Mouse (Mus musculus) forebrain, postnatal 0 days (tissue): ENCODE results near the gene Hps1. TPM values are rescaled to one million over a fixed set of nuclear protein-coding genes. Genes with fewer than 3 reads are reported as not detected.

ENCODE experiments used
- ATAC-seq: fragments of 200-750 bp; cut with Nextera tagmentation; 2 replicates; pipeline ENCODE4 v1.8.0; 2017; ENCODE audit warnings: mild to moderate bottlenecking, moderate library complexity
- DNase-seq: peaks from one replicate; pipeline ENCODE4 v3.0.0-alpha.2; 2015
- H3K27ac ChIP-seq: fragments of 300-500 bp; sonication (generic); 2 replicates; pipeline ENCODE4 v1.5.1; 2014; ENCODE audit warnings: low read depth, mild to moderate bottlenecking, antibody characterized with exemption, low read length, moderate library complexity, mixed read lengths
- H3K27me3 ChIP-seq: fragments of 300-500 bp; sonication (generic); 2 replicates; pipeline ENCODE4 v1.6.1; 2014; ENCODE audit warnings: mild to moderate bottlenecking, low read length, mixed read lengths; ENCODE audit not compliant: insufficient read depth
- H3K36me3 ChIP-seq: fragments of 300-500 bp; sonication (generic); 2 replicates; pipeline ENCODE4 v1.6.1; 2014; ENCODE audit warnings: mild to moderate bottlenecking, moderate library complexity; ENCODE audit not compliant: insufficient read depth
- H3K4me1 ChIP-seq: fragments of 300-500 bp; sonication (generic); 2 replicates; pipeline ENCODE4 v1.6.1; 2014; ENCODE audit warnings: antibody characterized with exemption; ENCODE audit not compliant: insufficient read depth
- H3K4me2 ChIP-seq: fragments of 300-500 bp; sonication (generic); 2 replicates; pipeline ENCODE4 v1.6.1; 2014; ENCODE audit warnings: low read depth, mild to moderate bottlenecking, moderate library complexity
- H3K4me3 ChIP-seq: fragments of 300-500 bp; sonication (generic); 2 replicates; pipeline ENCODE4 v1.5.1; 2014; ENCODE audit warnings: low read depth, low read length, mixed read lengths
- H3K9ac ChIP-seq: fragments of 300-500 bp; sonication (generic); 2 replicates; pipeline ENCODE4 v1.6.1; 2014; ENCODE audit warnings: mild to moderate bottlenecking
- H3K9me3 ChIP-seq: fragments of 300-500 bp; sonication (generic); 2 replicates; pipeline ENCODE4 v1.6.1; 2016; ENCODE audit warnings: low read length
- CTCF ChIP-seq: sonication (generic); IDR thresholded peaks from 2 replicates; pipeline ENCODE4 v1.5.1; 2016; ENCODE audit warnings: antibody characterized with exemption, control low read depth, low read depth
- WGBS: fragments of 180-500 bp; shearing (Covaris S2); extraction: QIAGEN DNeasy Blood & Tissue Kit; methylation state at CpG from one replicate; pipeline ENCODE4 v1.1.7; 2014; 5-methylcytosine and 5-hydroxymethylcytosine counted together
- polyA plus RNA-seq: library from polyadenylated mRNA; unstranded; fragments of >200 nt; fragmentation: Nextera tagmentation; extraction: Ambion mirVana; gene quantifications from 2 replicates; pipeline ENCODE4 v1.2.1, GENCODE M21; 2015
- total RNA-seq: library from RNA; depleted of rRNA; stranded (reverse); fragments of >200 nt; gene quantifications from 2 replicates; pipeline ENCODE4 v1.2.3, GENCODE M21; 2014

The Hps1 gene
- total and polyA plus RNA-seq, 2 experiments from 2014 or later, result 14.3 to 25.2 TPM

DNA sequence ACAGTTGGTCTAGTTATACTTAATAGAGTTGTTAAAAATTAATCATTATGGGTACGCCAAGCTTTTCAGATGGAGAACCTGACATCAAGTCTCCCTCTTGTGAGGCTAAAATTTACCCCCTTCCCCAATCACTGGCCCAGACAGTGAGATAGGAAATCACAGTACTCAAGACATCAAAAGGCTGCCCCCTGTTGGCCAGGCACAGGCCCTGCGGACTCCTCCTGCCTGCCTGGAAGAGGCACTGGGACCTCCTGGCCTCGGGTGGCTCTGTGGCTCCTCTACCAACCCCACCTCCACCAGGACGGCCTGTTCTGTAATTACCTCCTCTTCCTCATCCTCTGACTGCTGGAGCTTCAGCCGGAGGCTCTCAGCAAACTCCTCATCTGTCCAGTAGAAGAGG is 2.0 kb downstream of the Hps1 start:
- no peak for DNase-seq
- Histone ChIP-seq H3K9me3 (no peaks in the 10 kb centered on the region), H3K36me3 (no peaks in the 10 kb centered on the region), H3K27me3 (no peaks in the 10 kb centered on the region), H3K9ac (no peak overlapping the region), H3K4me2 (no peak overlapping the region), H3K27ac (no peak overlapping the region), H3K4me3 (no peak overlapping the region), H3K4me1 (peaks cover 3% of the 10 kb centered on the region; the same call in 1 of the 2 replicates)
- TF ChIP-seq CTCF, result 0 out of 2 replicates have a peak, but pooled peaks have one; percentile 26
- no peak for ATAC-seq
- WGBS, result 83% methylated on average over 5 of the region's 5 CpGs

DNA sequence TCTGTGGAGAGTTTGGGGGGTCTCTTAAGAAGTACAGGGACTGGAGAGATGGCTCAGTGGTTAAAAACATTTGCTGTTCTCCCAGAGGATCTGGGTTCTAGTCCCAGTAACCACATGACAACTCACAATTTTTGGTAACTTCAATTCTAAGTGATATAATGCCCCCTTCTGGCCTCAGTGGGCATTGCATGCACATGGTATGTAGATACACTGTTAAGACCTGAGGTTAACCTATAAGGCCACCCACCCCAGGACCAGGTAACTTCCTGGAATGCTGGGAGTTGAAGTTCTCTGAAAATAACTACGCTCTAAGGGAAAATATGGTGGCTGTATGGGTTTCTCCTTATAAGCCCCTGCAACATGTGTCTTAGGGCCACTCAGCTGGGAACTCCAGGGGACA is 3.0 kb downstream of the Hps1 start:
- Histone ChIP-seq H3K9ac (no peak overlapping the region), H3K27ac (no peak overlapping the region)
- no peak for ATAC-seq

GRCm38 (mm10) chr19:42770141-42770872 is 9.5 kb downstream of the Hps1 start:
- Histone ChIP-seq H3K4me1 (no peaks in the 10 kb centered on the region), H3K27ac (no peak overlapping the region), H3K9me3 (no peaks in the 10 kb centered on the region), H3K27me3 (no peaks in the 10 kb centered on the region), H3K9ac (no peak overlapping the region), H3K4me2 (no peak overlapping the region), H3K36me3 (peaks cover 14% of the 10 kb centered on the region; the same call in 1 of the 2 replicates), H3K4me3 (no peak overlapping the region)
- no peak for TF ChIP-seq CTCF
- ATAC-seq (no peak), DNase-seq (no peak)
- 84% methylated on average over 23 of the region's 23 CpGs for WGBS

More for the DNA sequence above, 3.0 kb downstream of the Hps1 start:
- Histone ChIP-seq H3K9me3 (no peaks in the 10 kb centered on the region), H3K4me2 (no peak overlapping the region), H3K4me3 (no peak overlapping the region), H3K36me3 (no peaks in the 10 kb centered on the region), H3K4me1 (peaks cover 3% of the 10 kb centered on the region; the same call in 1 of the 2 replicates), H3K27me3 (no peaks in the 10 kb centered on the region)
- WGBS, result 95% methylated on average over 1 of the region's 1 CpGs
- peak; percentile 37; the same call in 1 of the 2 replicates for TF ChIP-seq CTCF
- no peak for DNase-seq

DNA sequence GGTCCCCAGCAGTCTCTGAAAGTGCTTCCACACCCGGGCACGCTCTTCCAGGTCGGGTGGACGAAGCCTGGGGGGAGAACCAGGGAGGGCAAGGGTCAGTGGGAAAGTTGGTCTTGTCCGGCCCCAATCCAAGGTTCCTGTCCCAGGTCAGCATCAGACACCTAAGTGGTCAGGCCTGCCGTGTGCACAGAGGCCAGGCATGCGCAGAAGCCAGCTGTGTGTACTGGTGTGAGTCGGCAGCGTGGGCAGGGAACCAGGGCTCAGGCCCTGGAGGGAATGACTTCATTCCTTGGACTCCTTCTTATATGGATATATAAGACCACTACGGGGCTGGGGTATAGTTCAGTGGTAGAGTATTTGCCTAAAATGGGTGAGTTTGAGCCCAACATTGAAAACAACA is 10.1 kb downstream of the Hps1 start:
- Histone ChIP-seq H3K4me2 (no peak overlapping the region), H3K4me1 (no peaks in the 10 kb centered on the region), H3K9ac (no peak overlapping the region), H3K27me3 (no peaks in the 10 kb centered on the region), H3K36me3 (peaks cover 14% of the 10 kb centered on the region; the same call in 1 of the 2 replicates), H3K9me3 (no peaks in the 10 kb centered on the region), H3K4me3 (no peak overlapping the region), H3K27ac (no peak overlapping the region)
- no peak for DNase-seq
- ATAC-seq, result no peak
- no peak for TF ChIP-seq CTCF
- 93% methylated on average over 10 of the region's 10 CpGs for WGBS

DNA sequence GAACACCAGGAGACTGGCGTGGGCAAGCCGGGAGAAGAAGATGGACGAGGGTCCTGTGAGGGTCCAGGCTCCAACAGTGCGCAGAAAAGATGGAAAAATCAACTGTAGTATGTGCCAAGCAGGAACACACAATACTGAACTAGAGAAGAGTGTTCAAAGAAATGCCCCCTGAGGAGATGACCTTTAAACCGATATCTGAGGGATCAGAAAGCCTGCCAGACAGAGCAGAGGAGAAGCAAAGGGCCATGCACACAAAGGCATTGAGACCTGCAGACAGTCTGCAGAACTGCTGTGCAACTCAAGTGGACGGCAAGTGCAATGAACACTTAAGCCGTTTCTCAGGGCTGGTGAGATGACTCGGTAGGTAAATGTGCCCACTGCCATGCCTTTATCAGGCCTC is 12.4 kb downstream of the Hps1 start:
- TF ChIP-seq CTCF, result no peak
- H3K27ac ChIP-seq, result no peak overlapping the region
- H3K4me1 ChIP-seq, result no peaks in the 10 kb centered on the region
- peaks cover 14% of the 10 kb centered on the region; the same call in 1 of the 2 replicates for H3K36me3 ChIP-seq
- H3K9me3 ChIP-seq, result no peaks in the 10 kb centered on the region
- DNase-seq (no peak), ATAC-seq (no peak)
- H3K27me3 ChIP-seq, result no peaks in the 10 kb centered on the region
- WGBS, result 66% methylated on average over 8 of the region's 8 CpGs
- no peak overlapping the region for H3K4me2 ChIP-seq
- no peak overlapping the region for H3K9ac ChIP-seq
- no peak overlapping the region for H3K4me3 ChIP-seq

- WGBS, result 70% methylated on average over 10 of the region's 10 CpGs
- H3K9me3 ChIP-seq, result no peaks in the 10 kb centered on the region
- no peak for TF ChIP-seq CTCF
- peaks cover 10% of the 10 kb centered on the region for H3K36me3 ChIP-seq
- no peak overlapping the region for H3K4me3 ChIP-seq
- no peak overlapping the region for H3K9ac ChIP-seq
- H3K27ac ChIP-seq, result no peak overlapping the region
- H3K27me3 ChIP-seq, result no peaks in the 10 kb centered on the region
- no peaks in the 10 kb centered on the region for H3K4me1 ChIP-seq
- no peak overlapping the region for H3K4me2 ChIP-seq
- no peak for ATAC-seq
- DNase-seq, result no peak
Observed at GRCm38 (mm10) chr19:42764398-42764797, 15.4 kb downstream of the Hps1 start.

- no peak overlapping the region for H3K4me3 ChIP-seq
- H3K4me2 ChIP-seq, result no peak overlapping the region
- ATAC-seq (no peak), DNase-seq (no peak)
- no peaks in the 10 kb centered on the region for H3K9me3 ChIP-seq
- H3K9ac ChIP-seq, result no peak overlapping the region
- peaks cover 4% of the 10 kb centered on the region for H3K36me3 ChIP-seq
- TF ChIP-seq CTCF, result no peak
- H3K27me3 ChIP-seq, result no peaks in the 10 kb centered on the region
- 91% methylated on average over 6 of the region's 6 CpGs for WGBS
- no peak overlapping the region for H3K27ac ChIP-seq
- H3K4me1 ChIP-seq, result peaks cover 7% of the 10 kb centered on the region; the same call in 1 of the 2 replicates
Observed at GRCm38 (mm10) chr19:42756671-42757070, 23.1 kb downstream of the Hps1 start.
